Mouse (Mus musculus) heart, embryonic 12.5 days (tissue): ENCODE data around the gene Polr2f. TPM values are rescaled to one million over a fixed set of nuclear protein-coding genes. Genes with fewer than 3 reads are reported as not detected.
A peak's percentile ranks its signal among the peaks of the same experiment; 100 is the strongest.

Experiments used
- ATAC-seq: fragments of 200-750 bp; cut with Nextera tagmentation; 2 replicates; pipeline ENCODE4 v1.8.0; 2017; ENCODE audit warnings: moderate TSS enrichment, moderate library complexity; ENCODE audit not compliant: insufficient number of reproducible peaks, low FRiP score
- H3K27ac ChIP-seq: fragments of 300-500 bp; sonication (generic); 2 replicates; pipeline ENCODE4 v1.5.1; 2016; ENCODE audit warnings: mild to moderate bottlenecking, moderate library complexity; ENCODE audit not compliant: poor library complexity, severe bottlenecking
- H3K27me3 ChIP-seq: fragments of 300-500 bp; sonication (generic); replicated peaks from 2 replicates; pipeline ENCODE4 v1.6.1; 2016; ENCODE audit warnings: mild to moderate bottlenecking, moderate library complexity
- H3K36me3 ChIP-seq: fragments of 300-500 bp; sonication (generic); 2 replicates; pipeline ENCODE4 v1.6.1; 2016; ENCODE audit warnings: mild to moderate bottlenecking, moderate library complexity
- H3K4me1 ChIP-seq: fragments of 300-500 bp; sonication (generic); replicated peaks from 2 replicates; pipeline ENCODE4 v1.6.1; 2016; ENCODE audit warnings: mild to moderate bottlenecking
- H3K4me2 ChIP-seq: fragments of 300-500 bp; sonication (generic); 2 replicates; pipeline ENCODE4 v1.6.1; 2016; ENCODE audit warnings: mild to moderate bottlenecking, moderate library complexity
- H3K4me3 ChIP-seq: fragments of 300-500 bp; sonication (generic); 2 replicates; pipeline ENCODE4 v1.5.1; 2016; ENCODE audit warnings: mild to moderate bottlenecking
- H3K9ac ChIP-seq: fragments of 300-500 bp; sonication (generic); 2 replicates; pipeline ENCODE4 v1.6.1; 2016; ENCODE audit warnings: mild to moderate bottlenecking, moderate library complexity
- H3K9me3 ChIP-seq: fragments of 300-500 bp; sonication (generic); replicated peaks from 2 replicates; pipeline ENCODE4 v1.6.1; 2016; ENCODE audit warnings: mild to moderate bottlenecking, moderate library complexity
- WGBS: fragments of 180-500 bp; shearing (Covaris S2); methylation state at CpG from one replicate; pipeline ENCODE4 v1.1.7; 2016; 5-methylcytosine and 5-hydroxymethylcytosine counted together
- polyA plus RNA-seq: library from polyadenylated mRNA; unstranded; fragments of >200 nt; fragmentation: Nextera tagmentation; extraction: Ambion mirVana; gene quantifications from 2 replicates; pipeline ENCODE4 v1.2.1, GENCODE M21; 2016

The Polr2f gene
- polyA plus RNA-seq, 1 experiment from 2014 or later, result 289 TPM

DNA sequence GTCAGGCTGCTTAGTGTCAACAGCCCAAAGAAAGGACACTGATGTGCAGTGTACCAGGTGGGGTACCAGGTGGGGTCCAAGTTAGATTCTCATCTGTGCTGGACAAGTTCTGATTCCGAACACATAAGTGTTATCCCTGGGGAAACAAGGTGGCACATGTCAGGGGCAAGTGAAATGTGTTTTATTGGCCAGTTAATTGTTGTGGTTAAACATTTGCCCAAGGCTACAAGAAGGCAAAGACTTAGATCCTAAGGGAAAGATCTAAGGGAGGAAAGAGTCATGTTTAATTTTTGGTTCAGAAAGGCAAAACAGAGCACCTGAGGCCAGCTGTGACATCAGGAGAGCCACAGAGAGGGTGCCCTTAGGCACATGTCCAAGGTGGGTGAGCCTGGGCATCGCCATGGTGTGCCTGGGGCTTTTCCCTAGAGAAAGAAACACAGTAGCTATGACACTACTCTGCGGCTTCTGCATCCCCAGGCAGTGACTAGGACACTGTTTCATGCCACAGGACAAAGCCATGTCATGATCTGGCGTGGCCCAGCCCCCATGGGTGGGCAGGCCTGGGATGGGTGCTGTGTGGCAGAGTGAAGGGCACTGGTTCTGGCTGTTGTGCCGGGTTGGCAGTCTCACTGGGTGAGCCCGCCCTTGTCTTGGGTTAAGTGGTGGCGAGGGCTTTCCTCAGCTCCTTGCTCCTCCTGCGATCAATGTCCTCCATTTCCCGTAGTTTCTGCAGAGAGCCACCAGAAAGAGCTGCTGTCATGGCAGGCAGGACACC lies 6.1 kb upstream of the Polr2f start:
- no peaks in the 10 kb centered on the region for H3K27me3 ChIP-seq

DNA sequence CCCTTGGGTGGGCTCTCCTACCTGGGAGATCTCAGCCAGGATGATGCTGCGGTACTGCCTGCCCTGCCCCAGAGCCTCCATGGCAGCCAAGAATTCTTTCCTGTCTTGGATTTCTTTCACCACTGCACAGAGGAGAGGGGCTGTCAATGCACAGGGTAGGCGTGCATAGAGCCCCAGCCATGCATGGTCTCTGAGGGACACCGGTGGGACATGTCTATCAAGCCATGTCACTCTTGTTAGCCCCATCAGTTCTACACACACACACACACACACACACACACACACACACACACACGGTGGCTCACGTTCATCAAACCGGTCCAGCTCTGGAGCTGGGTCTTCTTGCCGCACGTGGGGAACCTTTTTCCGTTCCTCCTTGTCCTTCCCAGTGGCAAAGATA lies 5.5 kb upstream of the Polr2f start:
- no peak overlapping the region for H3K27ac ChIP-seq
- H3K4me1 ChIP-seq, result peaks cover 7% of the 10 kb centered on the region
- peaks cover 46% of the 10 kb centered on the region for H3K36me3 ChIP-seq
- H3K27me3 ChIP-seq, result no peaks in the 10 kb centered on the region
- ATAC-seq, result no peak
- no peak overlapping the region for H3K4me3 ChIP-seq
- no peak overlapping the region for H3K9ac ChIP-seq
- no peaks in the 10 kb centered on the region for H3K9me3 ChIP-seq
- no peak overlapping the region for H3K4me2 ChIP-seq
- WGBS, result 77% methylated on average over 9 of the region's 9 CpGs

More for the DNA sequence above, 6.1 kb upstream of the Polr2f start:
- 83% methylated on average over 9 of the region's 9 CpGs for WGBS
- Histone ChIP-seq H3K4me3 (no peak overlapping the region), H3K4me2 (no peak overlapping the region), H3K4me1 (peaks cover 7% of the 10 kb centered on the region), H3K9ac (no peak overlapping the region), H3K27ac (no peak overlapping the region), H3K36me3 (peaks cover 53% of the 10 kb centered on the region), H3K9me3 (no peaks in the 10 kb centered on the region)
- no peak for ATAC-seq

DNA sequence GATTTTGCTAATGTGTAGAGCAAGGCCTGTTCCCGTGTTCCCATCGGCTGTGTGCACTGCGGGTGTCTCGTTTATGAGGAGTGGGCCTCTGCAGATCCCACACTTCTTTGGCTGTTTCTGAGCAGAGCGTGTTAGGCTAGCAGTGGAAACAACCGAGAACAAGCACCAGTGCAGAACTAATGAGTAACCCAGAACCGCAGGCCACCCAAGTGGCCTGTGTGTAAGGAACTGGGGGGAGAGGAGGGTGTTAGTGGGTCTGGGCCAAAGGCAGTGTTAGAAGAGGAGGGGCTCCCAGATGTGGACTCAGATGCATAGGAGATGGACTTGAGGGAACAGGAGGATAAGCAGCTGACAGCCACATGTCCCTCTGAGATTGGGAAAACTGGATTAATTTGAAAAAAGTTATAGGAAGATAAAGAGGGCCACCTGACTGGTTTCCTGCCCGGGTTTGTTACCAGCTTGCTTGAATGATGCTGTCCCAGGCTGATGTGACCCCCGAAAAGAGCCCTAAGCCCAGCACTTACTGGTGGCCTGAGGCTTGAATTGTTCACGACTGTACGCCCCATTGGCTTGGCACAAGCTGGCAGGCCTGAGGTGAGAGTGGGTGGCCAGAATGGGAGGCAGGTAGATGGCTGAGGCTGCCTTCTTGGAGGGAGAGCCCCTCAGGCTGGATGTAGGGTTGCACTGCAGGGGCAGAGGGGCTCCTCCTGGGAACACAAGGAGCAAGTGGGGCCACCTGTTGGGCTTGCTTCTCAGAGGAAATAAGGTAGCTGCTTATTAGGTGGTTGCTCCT lies 4.8 kb upstream of the Polr2f start:
- no peaks in the 10 kb centered on the region for H3K27me3 ChIP-seq
- H3K27ac ChIP-seq, result no peak overlapping the region
- no peak for ATAC-seq

DNA sequence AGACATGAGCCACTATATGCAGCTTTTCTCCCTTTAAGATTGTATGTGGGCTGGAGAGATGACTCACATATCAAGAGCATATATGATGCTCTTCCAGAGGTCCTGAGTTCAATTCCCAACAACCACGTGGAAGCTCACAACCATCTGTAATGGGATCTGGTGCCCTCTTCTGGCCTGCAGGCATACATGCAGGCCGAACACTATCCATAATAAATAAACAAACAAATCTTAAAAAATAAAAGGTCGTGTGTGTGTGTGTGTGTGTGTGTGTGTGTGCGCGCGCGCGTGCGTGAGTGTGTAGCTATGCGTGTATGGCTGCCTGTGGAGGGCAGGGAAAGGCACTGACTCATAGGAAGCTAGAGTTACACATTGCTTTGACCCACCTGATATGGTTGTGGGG lies 1.2 kb upstream of the Polr2f start:
- Histone ChIP-seq H3K4me1 (peaks cover 16% of the 10 kb centered on the region; the same call in 1 of the 2 replicates), H3K27me3 (no peaks in the 10 kb centered on the region), H3K27ac (no peak overlapping the region), H3K36me3 (peaks cover 11% of the 10 kb centered on the region), H3K4me3 (no peak overlapping the region), H3K9me3 (no peaks in the 10 kb centered on the region), H3K9ac (no peak overlapping the region), H3K4me2 (no peak overlapping the region)
- no peak for ATAC-seq
- WGBS, result 60% methylated on average over 10 of the region's 10 CpGs

More for the DNA sequence above, 4.8 kb upstream of the Polr2f start:
- 71% methylated on average over 11 of the region's 11 CpGs for WGBS
- Histone ChIP-seq H3K4me2 (no peak overlapping the region), H3K4me1 (peaks cover 4% of the 10 kb centered on the region; the same call in 1 of the 2 replicates), H3K4me3 (no peak overlapping the region), H3K36me3 (peaks cover 40% of the 10 kb centered on the region), H3K9me3 (no peaks in the 10 kb centered on the region), H3K9ac (no peak overlapping the region)

DNA sequence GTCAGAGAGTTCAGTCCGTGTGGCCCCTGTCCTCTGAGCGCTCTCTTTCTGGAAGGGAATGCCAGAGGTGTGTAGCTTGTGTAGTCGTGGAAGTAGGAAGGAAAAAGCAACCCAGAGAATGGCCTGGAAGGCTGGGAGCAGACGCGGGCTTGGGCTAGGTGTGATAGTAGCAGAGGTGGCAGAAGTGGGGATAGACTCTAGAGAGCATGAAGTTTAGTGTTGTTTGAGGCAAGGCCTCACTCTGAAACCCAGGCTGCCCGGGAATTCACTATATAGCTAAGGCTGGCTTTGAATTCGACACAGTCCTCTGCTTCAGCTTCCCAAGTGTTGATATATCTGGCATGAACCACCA lies 733 bp downstream of the Polr2f start:
- 1% methylated on average over 7 of the region's 7 CpGs for WGBS
- Histone ChIP-seq H3K27me3 (no peaks in the 10 kb centered on the region), H3K9me3 (no peaks in the 10 kb centered on the region), H3K36me3 (peaks cover 27% of the 10 kb centered on the region), H3K4me2 (peak overlapping the region; percentile 93), H3K27ac (0 out of 2 replicates have a peak overlapping the region, but pooled peaks have one; percentile 4), H3K9ac (peak overlapping the region; percentile 83), H3K4me1 (peaks cover 16% of the 10 kb centered on the region; the same call in 1 of the 2 replicates), H3K4me3 (peak overlapping the region; percentile 83)
- 0 out of 2 replicates have a peak, but pooled peaks have one; percentile 13 for ATAC-seq

DNA sequence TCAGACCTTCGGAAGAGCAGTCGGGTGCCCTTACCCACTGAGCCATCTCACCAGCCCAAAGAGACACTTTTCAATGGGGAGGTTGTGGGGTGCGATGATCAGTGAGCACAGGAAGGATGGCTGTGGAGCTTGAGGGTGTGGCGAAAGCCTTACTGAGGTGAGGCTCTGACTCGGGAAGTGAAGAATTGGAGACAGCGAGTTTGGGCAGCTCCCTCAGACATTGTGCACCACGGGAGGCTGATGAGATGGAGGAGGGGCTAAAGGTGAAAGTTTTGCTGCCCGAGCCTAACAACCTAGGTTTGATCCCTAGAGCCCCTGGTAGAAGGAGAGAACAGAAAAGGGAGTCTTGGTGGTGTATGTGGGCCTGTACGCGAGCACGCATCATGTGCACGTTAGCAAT lies 2.5 kb downstream of the Polr2f start:
- 83% methylated on average over 12 of the region's 12 CpGs for WGBS
- Histone ChIP-seq H3K4me3 (no peak overlapping the region), H3K36me3 (peaks cover 44% of the 10 kb centered on the region), H3K27me3 (no peaks in the 10 kb centered on the region), H3K4me2 (no peak overlapping the region), H3K4me1 (peaks cover 16% of the 10 kb centered on the region; the same call in 1 of the 2 replicates), H3K27ac (no peak overlapping the region), H3K9me3 (no peaks in the 10 kb centered on the region), H3K9ac (no peak overlapping the region)
- ATAC-seq, result no peak

DNA sequence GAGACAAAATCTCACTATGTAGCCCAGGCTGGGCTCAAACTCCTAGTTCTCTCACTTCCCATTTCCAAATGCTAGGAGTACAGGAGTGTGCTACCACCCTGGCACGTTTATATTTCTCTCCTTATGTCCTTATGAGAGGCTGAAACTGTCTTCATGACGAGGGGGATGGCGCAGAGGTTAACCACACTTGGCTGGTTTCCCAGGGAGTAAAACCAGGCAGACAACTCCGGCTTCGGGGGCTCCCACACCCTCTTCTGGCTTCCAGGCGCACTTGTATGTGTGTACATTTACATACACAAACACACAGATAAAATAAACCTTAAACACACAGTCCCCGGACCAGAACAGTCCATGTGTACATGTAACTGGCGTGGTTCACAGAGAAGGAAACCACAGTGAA lies 3.2 kb downstream of the Polr2f start:
- Histone ChIP-seq H3K27me3 (no peaks in the 10 kb centered on the region), H3K9me3 (no peaks in the 10 kb centered on the region), H3K9ac (no peak overlapping the region), H3K27ac (no peak overlapping the region), H3K4me3 (no peak overlapping the region), H3K4me1 (peaks cover 16% of the 10 kb centered on the region; the same call in 1 of the 2 replicates), H3K36me3 (peaks cover 49% of the 10 kb centered on the region), H3K4me2 (no peak overlapping the region)
- no peak for ATAC-seq
- 84% methylated on average over 8 of the region's 8 CpGs for WGBS

DNA sequence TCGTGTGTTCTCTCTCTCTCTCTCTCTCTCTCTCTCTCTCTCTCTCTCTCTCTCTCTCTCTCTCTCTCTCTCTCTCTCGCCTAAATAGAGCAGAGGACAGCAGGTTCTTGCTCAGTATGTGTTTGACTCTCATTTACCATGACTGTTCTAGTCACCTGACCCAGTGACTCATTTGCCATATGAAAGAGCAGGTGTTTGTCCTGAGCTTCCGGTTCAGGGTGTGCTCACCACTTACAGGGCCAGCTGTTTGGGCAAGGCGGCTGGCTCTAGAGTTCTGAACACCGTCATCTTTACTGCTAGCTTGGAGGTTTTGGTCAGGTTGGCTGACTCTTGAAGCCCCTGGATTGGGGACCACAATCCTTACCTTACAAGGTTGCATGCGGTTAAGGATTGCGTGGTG lies 4.7 kb downstream of the Polr2f start:
- Histone ChIP-seq H3K27me3 (no peaks in the 10 kb centered on the region), H3K4me1 (peaks cover 14% of the 10 kb centered on the region; the same call in 1 of the 2 replicates), H3K27ac (no peak overlapping the region), H3K9me3 (no peaks in the 10 kb centered on the region), H3K9ac (no peak overlapping the region), H3K36me3 (peaks cover 59% of the 10 kb centered on the region), H3K4me3 (no peak overlapping the region), H3K4me2 (no peak overlapping the region)
- 90% methylated on average over 7 of the region's 7 CpGs for WGBS
- no peak for ATAC-seq

DNA sequence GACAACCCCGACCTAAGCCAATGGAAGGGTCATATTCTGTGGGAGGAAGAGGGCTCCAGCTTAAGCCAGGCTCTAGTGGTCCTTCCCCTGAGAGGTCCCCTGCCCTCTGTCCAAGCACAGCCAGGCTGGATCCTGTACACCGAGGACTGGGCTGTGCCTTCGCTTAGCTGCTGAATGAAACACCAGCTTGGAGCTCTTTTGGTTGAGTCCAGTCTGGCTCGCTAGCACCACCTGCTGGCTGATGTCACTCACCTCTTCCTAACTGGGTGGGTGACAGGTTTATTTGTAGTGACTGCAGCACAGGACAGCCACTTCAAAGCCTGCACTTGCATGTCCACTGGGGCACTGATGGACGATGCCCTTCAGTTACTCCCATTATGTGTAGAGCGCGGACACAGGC lies 7.7 kb downstream of the Polr2f start:
- no peak overlapping the region for H3K4me2 ChIP-seq
- no peak overlapping the region for H3K9ac ChIP-seq
- peaks cover 83% of the 10 kb centered on the region for H3K36me3 ChIP-seq
- H3K9me3 ChIP-seq, result no peaks in the 10 kb centered on the region
- no peaks in the 10 kb centered on the region for H3K27me3 ChIP-seq
- H3K4me3 ChIP-seq, result no peak overlapping the region
- 0 out of 2 replicates have a peak, but pooled peaks have one; percentile 37 for ATAC-seq
- H3K4me1 ChIP-seq, result no peaks in the 10 kb centered on the region
- no peak overlapping the region for H3K27ac ChIP-seq
- 53% methylated on average over 7 of the region's 7 CpGs for WGBS

DNA sequence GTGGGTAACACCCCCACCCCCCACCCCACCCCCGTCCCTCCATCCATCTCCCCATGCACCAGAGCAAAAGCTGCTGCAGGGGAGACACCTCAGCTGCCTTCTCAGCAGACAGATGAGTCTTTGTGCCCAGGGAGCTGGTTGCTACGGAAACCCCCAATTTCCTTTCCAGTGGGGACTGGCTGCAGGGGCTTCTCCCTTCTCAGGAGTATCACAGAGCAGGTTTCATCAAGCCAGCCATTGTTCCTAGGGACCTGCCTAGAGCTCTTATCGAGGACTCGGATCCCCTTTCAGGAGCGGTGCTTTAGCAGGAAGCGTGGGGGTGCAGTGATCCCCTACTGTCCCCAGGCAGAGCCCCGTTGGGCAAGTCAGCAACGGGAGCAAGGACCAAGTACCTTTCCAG lies 11.1 kb downstream of the Polr2f start:
- Histone ChIP-seq H3K4me1 (peaks cover 16% of the 10 kb centered on the region), H3K4me3 (no peak overlapping the region), H3K27ac (0 out of 2 replicates have a peak overlapping the region, but pooled peaks have one; percentile 2), H3K36me3 (peaks cover 53% of the 10 kb centered on the region), H3K9me3 (no peaks in the 10 kb centered on the region), H3K9ac (no peak overlapping the region), H3K4me2 (no peak overlapping the region), H3K27me3 (peaks cover 3% of the 10 kb centered on the region; the same call in 1 of the 2 replicates)
- ATAC-seq, result no peak
- 72% methylated on average over 8 of the region's 8 CpGs for WGBS

DNA sequence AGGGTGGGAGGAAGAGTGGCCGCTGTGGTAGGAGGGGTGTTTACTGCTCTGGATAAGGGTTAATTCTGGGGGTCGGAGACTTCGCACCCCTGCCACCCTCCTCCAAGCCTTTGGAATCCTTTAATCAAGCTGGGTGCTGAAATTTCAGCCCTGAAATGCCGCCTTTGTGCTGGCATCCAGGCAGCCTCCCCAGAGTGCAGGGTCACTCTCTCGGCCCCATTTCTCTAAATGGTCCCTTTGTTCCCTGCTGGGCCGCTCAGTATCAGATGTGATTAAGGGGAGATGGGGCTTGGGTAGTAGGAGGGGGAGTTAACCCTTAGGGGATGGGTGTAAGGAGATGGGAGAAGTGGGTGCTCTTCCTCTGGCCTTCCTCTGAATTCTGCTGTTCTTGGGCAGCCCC lies 11.9 kb downstream of the Polr2f start:
- H3K4me3 ChIP-seq, result no peak overlapping the region
- no peak overlapping the region for H3K4me2 ChIP-seq
- ATAC-seq, result no peak
- 51% methylated on average over 6 of the region's 6 CpGs for WGBS
- H3K9me3 ChIP-seq, result no peaks in the 10 kb centered on the region
- no peak overlapping the region for H3K27ac ChIP-seq
- H3K4me1 ChIP-seq, result peaks cover 16% of the 10 kb centered on the region
- peaks cover 44% of the 10 kb centered on the region for H3K36me3 ChIP-seq
- peaks cover 11% of the 10 kb centered on the region; the same call in 1 of the 2 replicates for H3K27me3 ChIP-seq
- H3K9ac ChIP-seq, result no peak overlapping the region
